Mouse (Mus musculus): ENCODE results near the gene Otulin. TPM values are rescaled to one million over a fixed set of nuclear protein-coding genes. Genes with fewer than 3 reads are reported as not detected.

The Otulin gene
- total and polyA plus RNA-seq, 3 experiments: 40.0 to 84.8 (median 80.2) TPM

- Histone ChIP-seq H3K4me3 (replicated peaks in 1 of 3; ENCODE audit: low read depth in 2 of 3, low read length in 2 of 3, poor library complexity in 1 of 3) (no peak overlapping the region), H3K36me3 (replicated peaks in 1 of 2; ENCODE audit: control insufficient read depth in 1 of 2, insufficient read depth in 1 of 2, low read length in 1 of 2) (no peaks in the 10 kb centered on the region), H3K27me3 (replicated peaks) (peaks cover 18% of the 10 kb centered on the region), H3K9ac (ENCODE audit: insufficient read depth, low read depth) (no peak overlapping the region), H3K79me2 (replicated peaks; ENCODE audit: control insufficient read depth, extremely low read depth, insufficient read depth, poor library complexity, severe bottlenecking) (no peaks in the 10 kb centered on the region), H3K9me3 (replicated peaks; ENCODE audit: low read length) (no peaks in the 10 kb centered on the region), H3K4me2 (ENCODE audit: insufficient read depth, low read depth, poor library complexity, severe bottlenecking) (no peak overlapping the region), H3K4me1 (ENCODE audit: control insufficient read depth in 1 of 2, insufficient read depth in 2 of 2) (peaks cover 14 to 25% of the 10 kb centered on the region in 2 experiments), H3K27ac (ENCODE audit: insufficient read depth, low read depth) (no peak overlapping the region)
- dilution Hi-C loops (cut with MboI; ENCODE audit: extremely low pct_ligation_motif_present, extremely low pct_unique_long_range_greater_than_20kb, low sequenced_read_pairs): no loop called here
- in situ Hi-C loops (cut with MboI; ENCODE audit: low pct_ligation_motif_present, low pct_unique_long_range_greater_than_20kb, low sequenced_read_pairs): no loop called here
- TF ChIP-seq MAX (IDR thresholded peaks at IDR 0.05; ENCODE audit: low read length): no peak
- TF ChIP-seq CHD1 (IDR thresholded peaks at IDR 0.05; ENCODE audit: low read depth, low read length): no peak
- TF ChIP-seq NRF1 (IDR thresholded peaks at IDR 0.05; ENCODE audit: low read depth, low read length): no peak
- no peak for TF ChIP-seq RAD21 (IDR thresholded peaks at IDR 0.05; ENCODE audit: low read depth, low read length)
- TF ChIP-seq ZMIZ1 (IDR thresholded peaks at IDR 0.05; ENCODE audit: low read depth, low read length): no peak
- TF ChIP-seq CHD2 (IDR thresholded peaks at IDR 0.05; ENCODE audit: low read length): no peak
- TF ChIP-seq JUND (conservative IDR thresholded peaks at IDR 0.05; ENCODE audit: low read depth, low read length): no peak
- no peak for TF ChIP-seq JUN (IDR thresholded peaks at IDR 0.05; ENCODE audit: insufficient read depth, low read depth, low read length)
- TF ChIP-seq BHLHE40 (IDR thresholded peaks at IDR 0.05; ENCODE audit: low read depth, low read length): no peak
- TF ChIP-seq PAX5 (IDR thresholded peaks at IDR 0.05; ENCODE audit: low read length): no peak
- TF ChIP-seq USF1 (IDR thresholded peaks at IDR 0.05; ENCODE audit: low read depth, low read length): no peak
- TF ChIP-seq HCFC1 (IDR thresholded peaks at IDR 0.05; ENCODE audit: low read depth, low read length): no peak
- no peak for DNase-seq (ENCODE audit: extremely low read depth)
Observed at GRCm38 (mm10) chr15:27676211-27676610, 45.7 kb upstream of the Otulin start.

- Histone ChIP-seq H3K36me3 (replicated peaks in 1 of 2; ENCODE audit: control insufficient read depth in 1 of 2, insufficient read depth in 1 of 2, low read length in 1 of 2) (no peaks in the 10 kb centered on the region), H3K9ac (ENCODE audit: insufficient read depth, low read depth) (no peak overlapping the region), H3K79me2 (replicated peaks; ENCODE audit: control insufficient read depth, extremely low read depth, insufficient read depth, poor library complexity, severe bottlenecking) (no peaks in the 10 kb centered on the region), H3K4me3 (replicated peaks in 1 of 3; ENCODE audit: low read depth in 2 of 3, low read length in 2 of 3, poor library complexity in 1 of 3) (no peak overlapping the region), H3K9me3 (replicated peaks; ENCODE audit: low read length) (no peaks in the 10 kb centered on the region), H3K27me3 (replicated peaks) (peaks cover 10% of the 10 kb centered on the region), H3K4me1 (ENCODE audit: control insufficient read depth in 1 of 2, insufficient read depth in 2 of 2) (peaks cover 15 to 31% of the 10 kb centered on the region in 2 experiments), H3K4me2 (ENCODE audit: insufficient read depth, low read depth, poor library complexity, severe bottlenecking) (no peak overlapping the region), H3K27ac (ENCODE audit: insufficient read depth, low read depth) (no peak overlapping the region)
- DNase-seq (ENCODE audit: extremely low read depth): no peak
- no peak for TF ChIP-seq RCOR1 (conservative IDR thresholded peaks at IDR 0.05; ENCODE audit: low read depth, low read length)
- TF ChIP-seq ZKSCAN1 (IDR thresholded peaks at IDR 0.05; ENCODE audit: borderline replicate concordance, low read depth, low read length): no peak
- no peak for TF ChIP-seq POLR2AphosphoS2 (IDR thresholded peaks at IDR 0.05; ENCODE audit: low read depth, low read length)
- no peak for TF ChIP-seq E2F4 (IDR thresholded peaks at IDR 0.05; ENCODE audit: insufficient replicate concordance, low read depth, low read length)
- TF ChIP-seq CHD2 (IDR thresholded peaks at IDR 0.05; ENCODE audit: low read length): no peak
- TF ChIP-seq MAZ (IDR thresholded peaks at IDR 0.05; ENCODE audit: low read depth, low read length): no peak
- TF ChIP-seq ELF1 (IDR thresholded peaks at IDR 0.05; ENCODE audit: low read depth, low read length): no peak
- no peak for TF ChIP-seq TCF12 (IDR thresholded peaks at IDR 0.05; ENCODE audit: low read depth, low read length)
- TF ChIP-seq SIN3A (IDR thresholded peaks at IDR 0.05; ENCODE audit: low read length): no peak
- no peak for TF ChIP-seq RAD21 (IDR thresholded peaks at IDR 0.05; ENCODE audit: low read depth, low read length)
- no peak for TF ChIP-seq JUN (IDR thresholded peaks at IDR 0.05; ENCODE audit: insufficient read depth, low read depth, low read length)
- TF ChIP-seq JUND (conservative IDR thresholded peaks at IDR 0.05; ENCODE audit: low read depth, low read length): no peak
- TF ChIP-seq MAX (IDR thresholded peaks at IDR 0.05; ENCODE audit: low read length): no peak
- TF ChIP-seq PAX5 (IDR thresholded peaks at IDR 0.05; ENCODE audit: low read length): no peak
- no peak for TF ChIP-seq MEF2A (IDR thresholded peaks at IDR 0.05; ENCODE audit: borderline replicate concordance, low read depth, low read length)
- no peak for TF ChIP-seq POLR2A (IDR thresholded peaks at IDR 0.05; ENCODE audit: low read depth, low read length)
- TF ChIP-seq NRF1 (IDR thresholded peaks at IDR 0.05; ENCODE audit: low read depth, low read length): no peak
- TF ChIP-seq SMC3 (IDR thresholded peaks at IDR 0.05; ENCODE audit: low read depth, low read length): no peak
- TF ChIP-seq UBTF (IDR thresholded peaks at IDR 0.05; ENCODE audit: low read depth, low read length): no peak
- in situ Hi-C loops (cut with MboI; ENCODE audit: low pct_ligation_motif_present, low pct_unique_long_range_greater_than_20kb, low sequenced_read_pairs) (no loop called here), dilution Hi-C loops (cut with MboI; ENCODE audit: extremely low pct_ligation_motif_present, extremely low pct_unique_long_range_greater_than_20kb, low sequenced_read_pairs) (no loop called here)
Observed at GRCm38 (mm10) chr15:27675122-27675521, 44.6 kb upstream of the Otulin start.
